Mouse (Mus musculus) CH12.LX (cell line): ENCODE data around the gene Bcar1. TPM values are rescaled to one million over a fixed set of nuclear protein-coding genes. Genes with fewer than 3 reads are reported as not detected.

Experiments
- DNase-seq: peaks from one replicate; pipeline ENCODE4 v3.0.0-alpha.2; 2013; ENCODE audit errors: extremely low read depth
- H3K27ac ChIP-seq: 2 replicates; pipeline ENCODE4 v1.5.1; 2012; ENCODE audit warnings: low read depth, mild to moderate bottlenecking, control low read depth, moderate library complexity; ENCODE audit not compliant: insufficient read depth
- H3K27me3 ChIP-seq: replicated peaks from 2 replicates; pipeline ENCODE3; 2012; ENCODE audit warnings: inconsistent platforms
- H3K36me3 ChIP-seq, 2 experiments: replicated peaks in 1 of 2; 2 replicates each; pipeline versions ENCODE3 to v1.6.1; 2012; ENCODE audit warnings: inconsistent platforms in 1 of 2, low read length in 1 of 2, mild to moderate bottlenecking in 1 of 2, mixed read lengths in 1 of 2, moderate library complexity in 1 of 2; ENCODE audit not compliant: control insufficient read depth in 1 of 2, insufficient read depth in 1 of 2
- H3K4me1 ChIP-seq, 2 experiments: 2 replicates each; pipeline ENCODE4 v1.6.1; 2012; ENCODE audit warnings: inconsistent platforms in 1 of 2, moderate library complexity in 1 of 2; ENCODE audit not compliant: insufficient read depth in 2 of 2, control insufficient read depth in 1 of 2
- H3K4me2 ChIP-seq: 2 replicates; pipeline ENCODE4 v1.6.1; 2012; ENCODE audit warnings: low read depth, mild to moderate bottlenecking, control low read depth; ENCODE audit not compliant: poor library complexity, insufficient read depth, severe bottlenecking
- H3K4me3 ChIP-seq, 3 experiments: fragments of 150-350 bp in 1 of 3; sonication (generic) in 1 of 3; replicated peaks in 1 of 3; 2 replicates each; pipeline versions ENCODE3 to v1.5.1; 2011 to 2012; ENCODE audit warnings: low read depth in 2 of 3, low read length in 2 of 3, mild to moderate bottlenecking in 2 of 3, moderate library complexity in 2 of 3, control low read depth in 1 of 3, improper control_type of control experiment in 1 of 3, inconsistent platforms in 1 of 3, mixed read lengths in 1 of 3; ENCODE audit not compliant: poor library complexity in 1 of 3
- H3K79me2 ChIP-seq: replicated peaks from 2 replicates; pipeline ENCODE4 v1.6.1; 2012; ENCODE audit warnings: mild to moderate bottlenecking, moderate library complexity; ENCODE audit not compliant: control insufficient read depth, poor library complexity, insufficient read depth, severe bottlenecking; ENCODE audit errors: extremely low read depth
- H3K9ac ChIP-seq: 2 replicates; pipeline ENCODE4 v1.6.1; 2012; ENCODE audit warnings: low read depth, mild to moderate bottlenecking, control low read depth, moderate library complexity; ENCODE audit not compliant: insufficient read depth
- H3K9me3 ChIP-seq: replicated peaks from 2 replicates; pipeline ENCODE3; 2012; ENCODE audit warnings: low read length, inconsistent platforms, mixed read lengths
- CTCF ChIP-seq, 2 experiments: IDR thresholded peaks in 1 of 2; conservative IDR thresholded peaks in 1 of 2; 2 replicates each; pipeline ENCODE4 v1.5.1; 2011 to 2012; ENCODE audit warnings: low read depth in 2 of 2, low read length in 2 of 2, improper control_type of control experiment in 1 of 2, inconsistent platforms in 1 of 2, mild to moderate bottlenecking in 1 of 2, moderate library complexity in 1 of 2
- ELF1 ChIP-seq: IDR thresholded peaks from 2 replicates; pipeline ENCODE4 v1.6.1; 2014; ENCODE audit warnings: low read depth, mild to moderate bottlenecking, inconsistent platforms, low read length, improper control_type of control experiment
- HCFC1 ChIP-seq: IDR thresholded peaks from 2 replicates; pipeline ENCODE4 v1.6.1; 2012; ENCODE audit warnings: low read depth, mild to moderate bottlenecking, inconsistent platforms, low read length, improper control_type of control experiment
- KAT2A ChIP-seq: IDR thresholded peaks from 2 replicates; pipeline ENCODE4 v1.6.1; 2012; ENCODE audit warnings: low read length, improper control_type of control experiment, inconsistent platforms; ENCODE audit not compliant: insufficient replicate concordance
- MEF2A ChIP-seq: IDR thresholded peaks from 2 replicates; pipeline ENCODE4 v1.6.1; 2014; ENCODE audit warnings: low read depth, mild to moderate bottlenecking, inconsistent platforms, low read length, improper control_type of control experiment, borderline replicate concordance
- NRF1 ChIP-seq: IDR thresholded peaks from 2 replicates; pipeline ENCODE4 v1.6.1; 2014; ENCODE audit warnings: low read depth, mild to moderate bottlenecking, inconsistent platforms, low read length, improper control_type of control experiment, moderate library complexity
- POLR2A ChIP-seq: IDR thresholded peaks from 2 replicates; pipeline ENCODE4 v1.6.1; 2011; ENCODE audit warnings: low read depth, mild to moderate bottlenecking, improper control_type of control experiment, low read length
- SMC3 ChIP-seq: IDR thresholded peaks from 2 replicates; pipeline ENCODE4 v1.6.1; 2011; ENCODE audit warnings: low read depth, low read length, improper control_type of control experiment
- ZNF384 ChIP-seq: IDR thresholded peaks from 2 replicates; pipeline ENCODE4 v1.6.1; 2012; ENCODE audit warnings: low read depth, low read length, improper control_type of control experiment, inconsistent platforms
- dilution Hi-C: fragments of 300-500 bp; cut with MboI; formaldehyde crosslinking; loops from 2 replicates; pipeline ENCODE4 v1.14.3; 2020; ENCODE audit warnings: low sequenced_read_pairs; ENCODE audit not compliant: extremely low pct_unique_long_range_greater_than_20kb, extremely low pct_ligation_motif_present
- in situ Hi-C: fragments of 300-500 bp; cut with MboI; formaldehyde crosslinking; loops from 3 replicates; pipeline ENCODE4 v1.14.3; 2019; ENCODE audit warnings: low sequenced_read_pairs, low pct_ligation_motif_present, low pct_unique_long_range_greater_than_20kb, mixed read lengths
- polyA plus RNA-seq: library from polyadenylated mRNA; unstranded; fragments of >175 nt; gene quantifications from 2 replicates; pipeline ENCODE4 v1.2.1, GENCODE M21; 2012; ENCODE audit warnings: low read depth; ENCODE audit not compliant: insufficient read length
- total RNA-seq, 2 experiments: library from RNA; depleted of rRNA; stranded (reverse); fragments of 300-350 nt in 1 of 2; fragments of >200 nt in 1 of 2; gene quantifications; 2 replicates each; pipeline ENCODE4 v1.2.3; 2012 to 2014

Bcar1 gene
- 1.2 and 2.1 TPM in 2 replicates for total RNA-seq (2012; rRNA removed)
- total RNA-seq (2014; rRNA removed): 0.74 and 0.97 TPM in 2 replicates
- 1.2 and 1.5 TPM in 2 replicates for polyA plus RNA-seq

GRCm38 (mm10) chr8:111743792-111744696, at the start of gene Bcar1:
Bcar1 (minus strand) TSS chr8:111743809.
- Histone ChIP-seq H3K27ac (no peak within 1 kb of the TSS), H3K4me1 (peaks cover 0 to 2% of the 10 kb centered on the region in 2 experiments; a peak in 1 of 4 replicates), H3K27me3 (peaks cover 59% of the 10 kb centered on the region), H3K36me3 (no peaks in the 10 kb centered on the region), H3K9me3 (peaks cover 3% of the 10 kb centered on the region), H3K4me2 (peak within 1 kb of the TSS; percentile 24; the same call in 1 of the 2 replicates), H3K4me3 (no peak within 1 kb of the TSS), H3K79me2 (no peaks in the 10 kb centered on the region), H3K9ac (no peak within 1 kb of the TSS)
- dilution Hi-C loops (no loop called here), in situ Hi-C loops (no loop called here)
- no peak for TF ChIP-seq CTCF (conservative IDR thresholded peaks at IDR 0.05 in 1 of 2, IDR thresholded peaks at IDR 0.05 in 1 of 2; ENCODE audit: low read depth in 2 of 2, low read length in 2 of 2)
- peak; percentile 74 for TF ChIP-seq NRF1
- no peak for DNase-seq

GRCm38 (mm10) chr8:111789639-111790038, 46.0 kb upstream of the Bcar1 start:
- no peaks in the 10 kb centered on the region for H3K27me3 ChIP-seq
- no peak overlapping the region for H3K9ac ChIP-seq
- in situ Hi-C loops: no loop called here
- no peaks in the 10 kb centered on the region for H3K9me3 ChIP-seq
- DNase-seq: no peak
- H3K36me3 ChIP-seq: peaks cover 7 to 65% of the 10 kb centered on the region in 2 experiments
- H3K27ac ChIP-seq: no peak overlapping the region
- H3K4me3 ChIP-seq: no peak overlapping the region
- dilution Hi-C loops: no loop called here
- H3K4me1 ChIP-seq: peaks cover 3 to 28% of the 10 kb centered on the region in 2 experiments; a peak in 3 of 4 replicates
- no peaks in the 10 kb centered on the region for H3K79me2 ChIP-seq
- H3K4me2 ChIP-seq: no peak overlapping the region
- no peak for TF ChIP-seq CTCF (conservative IDR thresholded peaks at IDR 0.05 in 1 of 2, IDR thresholded peaks at IDR 0.05 in 1 of 2; ENCODE audit: low read depth in 2 of 2, low read length in 2 of 2)
- no peak for TF ChIP-seq ZNF384
- TF ChIP-seq ELF1: no peak

- no peak overlapping the region for H3K9ac ChIP-seq
- TF ChIP-seq KAT2A (no peak), HCFC1 (no peak), SMC3 (no peak), MEF2A (no peak), POLR2A (no peak)
- H3K36me3 ChIP-seq: peaks cover 7 to 63% of the 10 kb centered on the region in 2 experiments
- peaks cover 3 to 28% of the 10 kb centered on the region in 2 experiments; a peak in 3 of 4 replicates for H3K4me1 ChIP-seq
- dilution Hi-C loops (no loop called here), in situ Hi-C loops (no loop called here)
- H3K4me2 ChIP-seq: no peak overlapping the region
- H3K27me3 ChIP-seq: no peaks in the 10 kb centered on the region
- no peaks in the 10 kb centered on the region for H3K9me3 ChIP-seq
- DNase-seq: no peak
- H3K4me3 ChIP-seq: no peak overlapping the region
- no peak overlapping the region for H3K27ac ChIP-seq
- no peaks in the 10 kb centered on the region for H3K79me2 ChIP-seq
These were observed 45.6 kb upstream of the Bcar1 start for GRCm38 (mm10) chr8:111789200-111789599.
